Mouse (Mus musculus) CH12.LX (cell line): ENCODE measurements at regions not wholly inside any gene's neighbourhood (a gene's known extent, or its start where the extent isn't known, plus 50 kb on each side); places are given as distances from the start of the nearest gene placed in this dataset.

Experiments used
- DNase-seq: peaks from one replicate; pipeline ENCODE4 v3.0.0-alpha.2; 2013; ENCODE audit errors: extremely low read depth
- H3K27ac ChIP-seq: 2 replicates; pipeline ENCODE4 v1.5.1; 2012; ENCODE audit warnings: low read depth, mild to moderate bottlenecking, control low read depth, moderate library complexity; ENCODE audit not compliant: insufficient read depth
- H3K27me3 ChIP-seq: replicated peaks from 2 replicates; pipeline ENCODE3; 2012; ENCODE audit warnings: inconsistent platforms
- H3K36me3 ChIP-seq, 2 experiments: replicated peaks in 1 of 2; 2 replicates each; pipeline versions ENCODE3 to v1.6.1; 2012; ENCODE audit warnings: inconsistent platforms in 1 of 2, low read length in 1 of 2, mild to moderate bottlenecking in 1 of 2, mixed read lengths in 1 of 2, moderate library complexity in 1 of 2; ENCODE audit not compliant: control insufficient read depth in 1 of 2, insufficient read depth in 1 of 2
- H3K4me1 ChIP-seq, 2 experiments: 2 replicates each; pipeline ENCODE4 v1.6.1; 2012; ENCODE audit warnings: inconsistent platforms in 1 of 2, moderate library complexity in 1 of 2; ENCODE audit not compliant: insufficient read depth in 2 of 2, control insufficient read depth in 1 of 2
- H3K4me2 ChIP-seq: 2 replicates; pipeline ENCODE4 v1.6.1; 2012; ENCODE audit warnings: low read depth, mild to moderate bottlenecking, control low read depth; ENCODE audit not compliant: poor library complexity, insufficient read depth, severe bottlenecking
- H3K4me3 ChIP-seq, 3 experiments: fragments of 150-350 bp in 1 of 3; sonication (generic) in 1 of 3; replicated peaks in 1 of 3; 2 replicates each; pipeline versions ENCODE3 to v1.5.1; 2011 to 2012; ENCODE audit warnings: low read depth in 2 of 3, low read length in 2 of 3, mild to moderate bottlenecking in 2 of 3, moderate library complexity in 2 of 3, control low read depth in 1 of 3, improper control_type of control experiment in 1 of 3, inconsistent platforms in 1 of 3, mixed read lengths in 1 of 3; ENCODE audit not compliant: poor library complexity in 1 of 3
- H3K79me2 ChIP-seq: replicated peaks from 2 replicates; pipeline ENCODE4 v1.6.1; 2012; ENCODE audit warnings: mild to moderate bottlenecking, moderate library complexity; ENCODE audit not compliant: control insufficient read depth, poor library complexity, insufficient read depth, severe bottlenecking; ENCODE audit errors: extremely low read depth
- H3K9ac ChIP-seq: 2 replicates; pipeline ENCODE4 v1.6.1; 2012; ENCODE audit warnings: low read depth, mild to moderate bottlenecking, control low read depth, moderate library complexity; ENCODE audit not compliant: insufficient read depth
- H3K9me3 ChIP-seq: replicated peaks from 2 replicates; pipeline ENCODE3; 2012; ENCODE audit warnings: low read length, inconsistent platforms, mixed read lengths
- BHLHE40 ChIP-seq: IDR thresholded peaks from 2 replicates; pipeline ENCODE4 v1.6.1; 2011; ENCODE audit warnings: mild to moderate bottlenecking, low read depth, low read length, improper control_type of control experiment
- CHD2 ChIP-seq: IDR thresholded peaks from 2 replicates; pipeline ENCODE4 v1.6.1; 2011; ENCODE audit warnings: low read length, improper control_type of control experiment
- CTCF ChIP-seq, 2 experiments: IDR thresholded peaks in 1 of 2; conservative IDR thresholded peaks in 1 of 2; 2 replicates each; pipeline ENCODE4 v1.5.1; 2011 to 2012; ENCODE audit warnings: low read depth in 2 of 2, low read length in 2 of 2, improper control_type of control experiment in 1 of 2, inconsistent platforms in 1 of 2, mild to moderate bottlenecking in 1 of 2, moderate library complexity in 1 of 2
- E2F4 ChIP-seq: IDR thresholded peaks from 2 replicates; pipeline ENCODE4 v1.6.1; 2011; ENCODE audit warnings: low read depth, low read length, improper control_type of control experiment; ENCODE audit not compliant: insufficient replicate concordance
- ELF1 ChIP-seq: IDR thresholded peaks from 2 replicates; pipeline ENCODE4 v1.6.1; 2014; ENCODE audit warnings: low read depth, mild to moderate bottlenecking, inconsistent platforms, low read length, improper control_type of control experiment
- IRF4 ChIP-seq: IDR thresholded peaks from 2 replicates; pipeline ENCODE4 v1.6.1; 2014; ENCODE audit warnings: low read depth, mild to moderate bottlenecking, inconsistent platforms, low read length, improper control_type of control experiment
- JUN ChIP-seq: IDR thresholded peaks from 2 replicates; pipeline ENCODE4 v1.6.1; 2011; ENCODE audit warnings: low read depth, mild to moderate bottlenecking, low read length, improper control_type of control experiment, moderate library complexity; ENCODE audit not compliant: insufficient read depth
- MAFK ChIP-seq: IDR thresholded peaks from 2 replicates; pipeline ENCODE4 v1.6.1; 2011; ENCODE audit warnings: low read length, improper control_type of control experiment; ENCODE audit not compliant: insufficient replicate concordance
- MAX ChIP-seq: IDR thresholded peaks from 2 replicates; pipeline ENCODE4 v1.6.1; 2011; ENCODE audit warnings: low read length, improper control_type of control experiment
- MAZ ChIP-seq: IDR thresholded peaks from 2 replicates; pipeline ENCODE4 v1.6.1; 2012; ENCODE audit warnings: low read depth, mild to moderate bottlenecking, inconsistent platforms, low read length, improper control_type of control experiment, moderate library complexity
- MEF2A ChIP-seq: IDR thresholded peaks from 2 replicates; pipeline ENCODE4 v1.6.1; 2014; ENCODE audit warnings: low read depth, mild to moderate bottlenecking, inconsistent platforms, low read length, improper control_type of control experiment, borderline replicate concordance
- MYC ChIP-seq: IDR thresholded peaks from 2 replicates; pipeline ENCODE4 v1.6.1; 2011; ENCODE audit warnings: low read depth, mild to moderate bottlenecking, improper control_type of control experiment, low read length
- NRF1 ChIP-seq: IDR thresholded peaks from 2 replicates; pipeline ENCODE4 v1.6.1; 2014; ENCODE audit warnings: low read depth, mild to moderate bottlenecking, inconsistent platforms, low read length, improper control_type of control experiment, moderate library complexity
- PAX5 ChIP-seq: IDR thresholded peaks from 2 replicates; pipeline ENCODE4 v1.6.1; 2012; ENCODE audit warnings: low read length, inconsistent platforms, mixed read lengths
- POLR2A ChIP-seq: IDR thresholded peaks from 2 replicates; pipeline ENCODE4 v1.6.1; 2011; ENCODE audit warnings: low read depth, mild to moderate bottlenecking, improper control_type of control experiment, low read length
- POLR2AphosphoS2 ChIP-seq: IDR thresholded peaks from 2 replicates; pipeline ENCODE4 v1.6.1; 2011; ENCODE audit warnings: low read depth, low read length, improper control_type of control experiment
- RAD21 ChIP-seq: IDR thresholded peaks from 2 replicates; pipeline ENCODE4 v1.6.1; 2011; ENCODE audit warnings: low read depth, mild to moderate bottlenecking, low read length, improper control_type of control experiment, moderate library complexity
- RCOR1 ChIP-seq: conservative IDR thresholded peaks from 2 replicates; pipeline ENCODE4 v1.6.1; 2012; ENCODE audit warnings: low read depth, mild to moderate bottlenecking, inconsistent platforms, low read length, improper control_type of control experiment
- SMC3 ChIP-seq: IDR thresholded peaks from 2 replicates; pipeline ENCODE4 v1.6.1; 2011; ENCODE audit warnings: low read depth, low read length, improper control_type of control experiment
- TCF12 ChIP-seq: IDR thresholded peaks from 2 replicates; pipeline ENCODE4 v1.6.1; 2014; ENCODE audit warnings: low read depth, mild to moderate bottlenecking, inconsistent platforms, low read length, improper control_type of control experiment
- USF1 ChIP-seq: IDR thresholded peaks from 2 replicates; pipeline ENCODE4 v1.6.1; 2014; ENCODE audit warnings: low read depth, mild to moderate bottlenecking, inconsistent platforms, low read length, improper control_type of control experiment
- USF2 ChIP-seq: conservative IDR thresholded peaks from 2 replicates; pipeline ENCODE4 v1.6.1; 2011; ENCODE audit warnings: low read depth, low read length, improper control_type of control experiment
- ZKSCAN1 ChIP-seq: IDR thresholded peaks from 2 replicates; pipeline ENCODE4 v1.6.1; 2012; ENCODE audit warnings: low read depth, inconsistent platforms, low read length, improper control_type of control experiment, borderline replicate concordance
- ZNF384 ChIP-seq: IDR thresholded peaks from 2 replicates; pipeline ENCODE4 v1.6.1; 2012; ENCODE audit warnings: low read depth, low read length, improper control_type of control experiment, inconsistent platforms
- dilution Hi-C: fragments of 300-500 bp; cut with MboI; formaldehyde crosslinking; loops from 2 replicates; pipeline ENCODE4 v1.14.3; 2020; ENCODE audit warnings: low sequenced_read_pairs; ENCODE audit not compliant: extremely low pct_unique_long_range_greater_than_20kb, extremely low pct_ligation_motif_present
- in situ Hi-C: fragments of 300-500 bp; cut with MboI; formaldehyde crosslinking; loops from 3 replicates; pipeline ENCODE4 v1.14.3; 2019; ENCODE audit warnings: low sequenced_read_pairs, low pct_ligation_motif_present, low pct_unique_long_range_greater_than_20kb, mixed read lengths

DNA sequence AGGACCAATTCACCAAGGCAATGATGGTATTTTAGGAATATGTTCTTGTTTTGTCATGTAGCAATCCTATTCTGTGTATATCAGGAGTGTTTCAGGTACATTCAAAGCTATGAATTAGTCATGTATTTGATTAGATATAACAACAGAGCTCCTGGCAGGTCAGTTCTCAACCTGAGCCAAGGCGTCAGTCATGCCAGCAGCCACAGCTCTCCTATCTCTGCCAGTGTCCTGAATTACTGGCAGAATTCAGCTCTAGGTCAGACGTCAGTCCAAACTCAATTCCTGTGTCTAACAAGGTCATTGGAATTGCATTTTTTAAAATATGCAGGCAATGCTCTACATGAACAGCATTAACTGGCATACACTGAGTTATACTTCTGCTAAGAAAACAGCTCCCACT, 228.6 kb upstream of the Tet2 start:
- H3K9ac ChIP-seq: no peak overlapping the region
- dilution Hi-C loops (no loop called here), in situ Hi-C loops (no loop called here)
- H3K27me3 ChIP-seq: no peaks in the 10 kb centered on the region
- TF ChIP-seq NRF1 (no peak), MYC (no peak), MAZ (no peak), RCOR1 (no peak), E2F4 (no peak), MAX (no peak), CHD2 (no peak), ZNF384 (no peak), USF2 (no peak), JUN (no peak), PAX5 (no peak), POLR2AphosphoS2 (no peak), RAD21 (no peak), IRF4 (no peak), MAFK (no peak), SMC3 (no peak), BHLHE40 (no peak), USF1 (no peak)
- no peaks in the 10 kb centered on the region for H3K79me2 ChIP-seq
- DNase-seq: no peak
- H3K9me3 ChIP-seq: no peaks in the 10 kb centered on the region
- H3K36me3 ChIP-seq: no peaks in the 10 kb centered on the region
- no peak overlapping the region for H3K27ac ChIP-seq
- H3K4me1 ChIP-seq: no peaks in the 10 kb centered on the region; a peak in 1 of 4 replicates
- H3K4me3 ChIP-seq: no peak overlapping the region
- no peak overlapping the region for H3K4me2 ChIP-seq

DNA sequence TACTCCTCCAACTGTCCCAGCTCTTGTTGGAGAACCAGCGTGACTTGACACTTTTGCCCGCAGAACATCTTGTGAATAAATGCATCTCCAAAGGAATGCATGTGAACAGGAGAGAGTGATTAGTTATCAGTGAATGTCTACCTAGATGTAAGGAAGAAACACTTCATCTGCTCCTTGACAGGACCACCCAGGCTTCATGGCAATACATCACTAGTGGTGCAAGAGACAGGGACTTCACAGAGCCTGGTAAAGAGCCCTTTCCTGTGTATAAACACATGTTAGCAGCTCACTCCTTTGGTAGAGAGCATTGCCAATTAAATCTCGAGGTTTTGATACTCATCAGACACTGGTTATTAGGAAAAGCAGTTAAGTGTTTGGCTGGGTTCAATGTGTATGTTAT, 229.3 kb upstream of the Tet2 start:
- in situ Hi-C loops: no loop called here

More for the DNA sequence above, 229.3 kb upstream of the Tet2 start:
- no peak for DNase-seq
- H3K4me2 ChIP-seq: no peak overlapping the region
- TF ChIP-seq ELF1: no peak
- no peak for TF ChIP-seq E2F4
- TF ChIP-seq MAFK: no peak
- TF ChIP-seq ZKSCAN1: no peak
- no peak for TF ChIP-seq TCF12
- TF ChIP-seq CTCF (conservative IDR thresholded peaks at IDR 0.05 in 1 of 2, IDR thresholded peaks at IDR 0.05 in 1 of 2; ENCODE audit: low read depth in 2 of 2, low read length in 2 of 2): no peak
- no peak for TF ChIP-seq POLR2A
- TF ChIP-seq MEF2A: no peak
- H3K79me2 ChIP-seq: no peaks in the 10 kb centered on the region
- H3K4me3 ChIP-seq: no peak overlapping the region
- no peak overlapping the region for H3K9ac ChIP-seq
- no peaks in the 10 kb centered on the region; a peak in 1 of 4 replicates for H3K4me1 ChIP-seq
- no peak overlapping the region for H3K27ac ChIP-seq
- dilution Hi-C loops: no loop called here
- H3K36me3 ChIP-seq: no peaks in the 10 kb centered on the region
- H3K9me3 ChIP-seq: no peaks in the 10 kb centered on the region
- no peaks in the 10 kb centered on the region for H3K27me3 ChIP-seq
